Mouse (Mus musculus) effector memory CD4-positive, alpha-beta T cell, adult 7 months (primary cell): Measurements from ENCODE around the gene 1700008O03Rik. TPM values are rescaled to one million over a fixed set of nuclear protein-coding genes. Genes with fewer than 3 reads are reported as not detected.

Experiments used
- polyA plus RNA-seq: library from polyadenylated mRNA; unstranded; fragments of 100-300 nt; shearing (Covaris generic); gene quantifications from one replicate; pipeline ENCODE4 v1.2.1, GENCODE M21; 2017

Gene 1700008O03Rik
- not detected for polyA plus RNA-seq

GRCm38 (mm10) chr7:44385720-44386119 is at the start of gene 1700008O03Rik:
Gene 1700008O03Rik, minus strand, starts transcription at chr7:44385820.

GRCm38 (mm10) chr7:44428968-44429521 is 43.4 kb upstream of the 1700008O03Rik start, which contains the start of gene Lrrc4b:
Gene Lrrc4b, plus strand, starts transcription at chr7:44429018.

GRCm38 (mm10) chr7:44383980-44384715 is 1.5 kb downstream of the 1700008O03Rik start, which contains the start of gene Syt3:
Gene Syt3, plus strand, starts transcription at chr7:44384102.

Other genes with a start within 250 kb of the 1700008O03Rik start
- not detected for gene Klk1b16, start 249.1 kb downstream of the 1700008O03Rik start, polyA plus RNA-seq
- not detected for gene Klk1b24, start 197.6 kb downstream of the 1700008O03Rik start, polyA plus RNA-seq
- gene Klk1b3, start 187.6 kb downstream of the 1700008O03Rik start, polyA plus RNA-seq: not detected
- gene Klk1b4, start 178.4 kb downstream of the 1700008O03Rik start, polyA plus RNA-seq: not detected
- gene Klk1b5, start 169.9 kb downstream of the 1700008O03Rik start, polyA plus RNA-seq: not detected
- gene Klk1, start 160.5 kb downstream of the 1700008O03Rik start, polyA plus RNA-seq: not detected
- not detected for gene Gm36864, start 149.6 kb downstream of the 1700008O03Rik start, polyA plus RNA-seq
- gene 1700028J19Rik, start 139.1 kb downstream of the 1700008O03Rik start, polyA plus RNA-seq: 0.62 TPM
- 218 TPM for gene 2410002F23Rik, start 139.1 kb downstream of the 1700008O03Rik start, polyA plus RNA-seq
- not detected for gene Acp4, start 128.4 kb downstream of the 1700008O03Rik start, polyA plus RNA-seq
- not detected for gene Gm15517, start 124.4 kb downstream of the 1700008O03Rik start, polyA plus RNA-seq
- 0.29 TPM for gene Clec11a, start 78.9 kb downstream of the 1700008O03Rik start, polyA plus RNA-seq
- 0.13 TPM for gene Shank1, start 75.6 kb downstream of the 1700008O03Rik start, polyA plus RNA-seq
- 0.20 TPM for gene Syt3, start 1.7 kb downstream of the 1700008O03Rik start, polyA plus RNA-seq
- 0.13 TPM for gene Lrrc4b, start 43.2 kb upstream of the 1700008O03Rik start, polyA plus RNA-seq
- gene Aspdh, start 79.6 kb upstream of the 1700008O03Rik start, polyA plus RNA-seq: 0.57 TPM
- 61.2 TPM for gene Josd2, start 82.2 kb upstream of the 1700008O03Rik start, polyA plus RNA-seq
- gene Emc10, start 110.7 kb upstream of the 1700008O03Rik start, polyA plus RNA-seq: 164 TPM
- gene Fam71e1, start 110.8 kb upstream of the 1700008O03Rik start, polyA plus RNA-seq: 2.0 TPM
- not detected for gene Mybpc2, start 138.8 kb upstream of the 1700008O03Rik start, polyA plus RNA-seq
- gene Spib, start 146.3 kb upstream of the 1700008O03Rik start, polyA plus RNA-seq: 0.54 TPM
- gene Pold1, start 163.0 kb upstream of the 1700008O03Rik start, polyA plus RNA-seq: 49.4 TPM
- 217 TPM for gene Nr1h2, start 168.1 kb upstream of the 1700008O03Rik start, polyA plus RNA-seq
- not detected for gene Napsa, start 186.6 kb upstream of the 1700008O03Rik start, polyA plus RNA-seq
- 0.16 TPM for gene Kcnc3, start 204.8 kb upstream of the 1700008O03Rik start, polyA plus RNA-seq